Mouse (Mus musculus): ENCODE data around the gene Ankrd39. TPM values are rescaled to one million over a fixed set of nuclear protein-coding genes. Genes with fewer than 3 reads are reported as not detected.
A peak's percentile ranks its signal among the peaks of the same experiment; 100 is the strongest.

The Ankrd39 gene
- total RNA-seq, 1 experiment from 2014 or later: 9.0 TPM

DNA sequence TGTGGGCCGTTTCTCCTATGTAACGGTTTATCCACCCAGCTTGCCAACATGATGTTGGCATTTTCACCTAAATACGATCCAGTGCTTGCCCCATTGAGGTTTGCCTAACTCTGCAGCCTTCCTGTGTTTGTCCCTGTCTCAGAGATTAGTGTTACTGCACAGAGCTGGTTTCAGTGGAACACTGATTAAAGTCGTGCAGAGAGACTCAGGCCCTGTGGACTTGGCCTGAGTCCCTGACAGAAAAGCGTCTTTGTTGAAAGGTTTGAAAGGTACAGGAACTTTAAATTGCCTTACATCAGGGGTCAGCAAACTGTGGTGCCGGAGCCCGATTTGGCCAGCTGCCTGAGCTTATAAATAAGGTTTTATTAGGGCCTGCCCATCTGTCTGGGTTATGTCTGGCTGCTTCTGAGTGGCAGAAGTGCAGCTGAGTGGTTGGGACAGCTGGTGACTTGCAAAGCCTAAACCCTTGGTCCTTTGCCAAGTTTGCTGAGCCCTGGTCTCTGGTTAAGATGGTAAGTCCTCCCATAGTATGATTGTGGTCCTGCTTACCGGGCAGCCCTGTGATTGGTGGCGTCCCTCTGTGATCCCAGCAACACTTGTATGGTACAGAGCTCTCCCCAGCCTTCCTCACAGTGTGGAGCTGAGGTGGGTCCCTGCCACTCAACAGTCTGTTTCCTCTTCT, 23.8 kb downstream of the Ankrd39 start:
- no peak for ATAC-seq (replicated peaks in 1 of 2; ENCODE audit: insufficient read depth in 1 of 2, low FRiP score in 2 of 2, low TSS enrichment in 1 of 2, low read depth in 1 of 2, poor library complexity in 2 of 2, severe bottlenecking in 2 of 2)

DNA sequence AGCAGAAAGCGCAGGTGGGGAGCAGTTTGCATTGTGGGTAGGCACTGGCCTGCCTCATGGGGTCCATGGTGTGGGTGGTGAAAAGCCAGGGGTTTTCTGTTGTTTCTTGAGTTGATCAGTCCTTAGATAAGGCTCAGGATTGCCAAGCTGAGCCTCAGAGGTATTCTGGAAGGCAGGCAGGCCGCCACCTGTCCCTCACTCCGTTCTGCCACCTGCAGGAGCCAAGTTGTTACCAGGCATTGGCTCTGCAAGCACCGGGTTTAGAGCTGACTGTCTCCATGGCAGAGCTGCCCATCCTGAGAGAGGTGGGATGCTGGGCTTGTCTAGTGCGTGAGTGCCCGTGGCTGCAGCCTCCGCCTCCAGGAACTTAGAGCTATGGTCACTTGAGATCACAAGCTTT, 25.0 kb downstream of the Ankrd39 start:
- ATAC-seq (replicated peaks in 1 of 2; ENCODE audit: insufficient read depth in 1 of 2, low FRiP score in 2 of 2, low TSS enrichment in 1 of 2, low read depth in 1 of 2, poor library complexity in 2 of 2, severe bottlenecking in 2 of 2): no peak

DNA sequence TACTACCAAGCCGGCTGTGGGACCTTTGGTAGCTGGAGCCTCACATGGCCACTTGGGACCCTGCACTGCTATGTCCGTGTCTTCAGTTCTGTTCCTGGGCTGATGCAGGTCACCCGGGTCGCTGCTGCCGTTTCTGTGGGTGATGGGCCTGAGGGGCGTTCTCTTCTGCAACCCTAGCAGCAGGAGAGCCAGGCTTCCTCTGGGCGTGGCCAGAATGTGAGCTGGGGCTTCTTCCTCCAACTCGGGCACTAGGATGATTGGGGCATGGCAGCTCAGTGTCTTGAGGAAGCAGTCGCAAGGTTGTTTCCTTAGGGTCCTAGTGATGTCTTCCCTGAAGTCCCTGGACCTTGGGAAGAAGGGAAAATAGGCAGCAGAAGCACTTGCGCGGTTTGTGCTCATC, 27.6 kb downstream of the Ankrd39 start:
- no peak for ATAC-seq (replicated peaks in 1 of 2; ENCODE audit: insufficient read depth in 1 of 2, low FRiP score in 2 of 2, low TSS enrichment in 1 of 2, low read depth in 1 of 2, poor library complexity in 2 of 2, severe bottlenecking in 2 of 2)

DNA sequence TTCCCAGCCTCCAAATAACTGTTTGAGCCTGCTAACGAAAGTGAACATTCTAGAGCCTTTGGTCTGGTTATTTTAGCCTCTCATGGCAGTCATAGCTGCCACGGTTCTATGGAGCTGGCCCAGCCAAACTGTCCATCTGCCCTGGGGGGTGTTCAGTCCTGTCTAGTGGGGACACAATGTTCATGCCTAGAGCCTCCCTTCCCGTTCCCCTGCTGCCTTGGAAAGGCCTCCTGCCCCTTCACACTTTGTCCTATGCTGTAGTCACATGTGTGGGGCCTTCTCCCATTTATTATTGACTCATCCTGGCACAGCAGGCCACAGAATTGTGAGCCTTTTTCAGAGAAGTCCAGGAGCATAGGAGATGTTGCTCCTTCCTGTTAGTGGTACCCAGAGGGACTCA, 29.0 kb downstream of the Ankrd39 start:
- ATAC-seq (replicated peaks in 1 of 2; ENCODE audit: insufficient read depth in 1 of 2, low FRiP score in 2 of 2, low TSS enrichment in 1 of 2, low read depth in 1 of 2, poor library complexity in 2 of 2, severe bottlenecking in 2 of 2): no peak

DNA sequence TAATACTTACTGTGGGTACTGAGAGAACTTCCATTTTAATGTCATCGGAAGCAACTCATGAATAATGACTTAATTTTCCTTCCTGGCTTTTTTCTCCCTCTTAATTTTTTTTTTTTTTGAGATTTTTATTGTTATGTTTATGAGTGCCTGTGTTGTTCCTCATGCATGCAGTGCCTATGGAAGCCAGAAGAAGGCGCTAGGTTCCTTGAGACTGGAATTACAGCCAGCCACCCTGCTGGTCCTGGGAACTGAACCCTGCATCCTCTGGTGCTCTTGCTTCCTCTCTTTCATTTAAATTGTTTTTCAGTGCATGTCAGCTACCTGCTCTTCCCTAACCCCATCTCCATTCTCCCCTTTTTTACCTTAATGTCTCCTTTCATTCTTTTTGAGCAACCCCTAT, 33.5 kb downstream of the Ankrd39 start:
- ATAC-seq (replicated peaks in 1 of 2; ENCODE audit: insufficient read depth in 1 of 2, low FRiP score in 2 of 2, low TSS enrichment in 1 of 2, low read depth in 1 of 2, poor library complexity in 2 of 2, severe bottlenecking in 2 of 2): no peak

DNA sequence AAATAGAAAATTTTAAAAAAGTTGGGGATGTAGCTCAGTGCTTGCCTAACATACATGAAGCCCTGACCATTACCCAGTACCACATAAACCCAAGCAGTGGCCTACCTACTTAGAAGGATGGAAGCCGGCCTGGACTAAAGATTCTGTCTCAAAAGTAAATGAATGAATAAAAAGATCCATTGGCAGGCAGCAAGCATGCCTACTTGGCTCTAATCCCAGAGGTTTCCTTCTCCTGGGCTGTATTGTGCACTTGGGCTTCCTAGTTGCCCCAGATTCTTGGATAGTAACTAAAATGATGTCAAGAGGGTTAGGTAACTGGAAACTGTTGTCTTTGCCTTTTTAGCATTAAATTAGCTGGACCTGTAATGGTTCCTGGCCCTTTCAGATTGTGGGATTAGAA, 33.9 kb downstream of the Ankrd39 start:
- no peak for ATAC-seq (replicated peaks in 1 of 2; ENCODE audit: insufficient read depth in 1 of 2, low FRiP score in 2 of 2, low TSS enrichment in 1 of 2, low read depth in 1 of 2, poor library complexity in 2 of 2, severe bottlenecking in 2 of 2)

DNA sequence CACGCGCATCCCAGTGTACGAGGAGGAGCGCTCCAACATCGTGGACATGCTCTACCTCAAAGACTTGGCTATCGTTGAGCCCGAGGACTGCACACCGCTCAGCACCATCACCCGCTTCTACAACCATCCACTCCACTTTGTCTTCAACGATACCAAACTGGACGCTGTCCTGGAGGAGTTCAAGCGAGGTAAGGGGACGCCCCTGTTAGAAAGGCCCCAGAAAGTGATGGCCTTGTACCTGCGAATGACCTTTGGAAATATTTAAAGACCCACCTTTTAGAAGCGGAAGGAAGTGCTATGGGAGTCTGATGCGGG, 34.3 kb downstream of the Ankrd39 start:
- no peak for ATAC-seq (replicated peaks in 1 of 2; ENCODE audit: insufficient read depth in 1 of 2, low FRiP score in 2 of 2, low TSS enrichment in 1 of 2, low read depth in 1 of 2, poor library complexity in 2 of 2, severe bottlenecking in 2 of 2)

DNA sequence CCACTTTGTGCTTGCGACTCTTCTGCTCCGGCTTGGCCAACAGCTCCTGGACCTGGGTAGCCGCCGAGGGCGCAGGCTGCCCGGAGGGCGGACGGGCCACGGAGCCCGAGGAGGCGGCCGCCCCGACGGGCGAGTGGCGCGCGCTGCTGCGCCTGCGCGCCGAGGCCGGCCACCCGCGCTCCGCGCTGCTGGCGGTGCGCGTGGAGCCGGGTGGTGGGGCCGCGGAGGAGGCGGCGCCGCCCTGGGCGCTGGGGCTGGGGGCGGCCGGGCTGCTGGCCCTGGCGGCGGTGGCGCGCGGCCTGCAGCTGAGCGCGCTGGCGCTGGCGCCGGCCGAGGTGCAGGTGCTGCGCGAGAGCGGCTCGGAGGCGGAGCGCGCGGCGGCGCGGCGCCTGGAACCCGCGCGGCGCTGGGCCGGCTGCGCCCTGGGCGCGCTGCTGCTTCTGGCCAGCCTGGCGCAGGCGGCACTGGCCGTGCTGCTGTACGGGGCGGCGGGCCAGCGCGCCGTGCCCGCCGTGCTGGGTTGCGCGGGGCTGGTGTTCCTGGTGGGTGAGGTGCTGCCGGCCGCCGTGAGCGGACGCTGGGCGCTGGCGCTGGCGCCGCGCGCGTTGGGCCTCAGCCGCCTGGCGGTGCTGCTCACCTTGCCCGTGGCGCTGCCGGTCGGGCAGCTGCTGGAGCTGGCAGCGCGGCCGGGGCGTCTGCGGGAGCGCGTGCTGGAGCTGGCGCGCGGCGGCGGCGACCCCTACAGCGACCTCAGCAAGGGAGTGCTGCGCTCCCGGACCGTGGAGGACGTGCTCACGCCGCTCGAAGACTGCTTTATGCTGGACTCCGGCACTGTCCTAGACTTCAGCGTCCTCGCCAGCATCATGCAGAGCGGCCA, 34.9 kb downstream of the Ankrd39 start:
- ATAC-seq (replicated peaks in 1 of 2; ENCODE audit: insufficient read depth in 1 of 2, low FRiP score in 2 of 2, low TSS enrichment in 1 of 2, low read depth in 1 of 2, poor library complexity in 2 of 2, severe bottlenecking in 2 of 2): no peak; a peak in 1 of 4 replicates

DNA sequence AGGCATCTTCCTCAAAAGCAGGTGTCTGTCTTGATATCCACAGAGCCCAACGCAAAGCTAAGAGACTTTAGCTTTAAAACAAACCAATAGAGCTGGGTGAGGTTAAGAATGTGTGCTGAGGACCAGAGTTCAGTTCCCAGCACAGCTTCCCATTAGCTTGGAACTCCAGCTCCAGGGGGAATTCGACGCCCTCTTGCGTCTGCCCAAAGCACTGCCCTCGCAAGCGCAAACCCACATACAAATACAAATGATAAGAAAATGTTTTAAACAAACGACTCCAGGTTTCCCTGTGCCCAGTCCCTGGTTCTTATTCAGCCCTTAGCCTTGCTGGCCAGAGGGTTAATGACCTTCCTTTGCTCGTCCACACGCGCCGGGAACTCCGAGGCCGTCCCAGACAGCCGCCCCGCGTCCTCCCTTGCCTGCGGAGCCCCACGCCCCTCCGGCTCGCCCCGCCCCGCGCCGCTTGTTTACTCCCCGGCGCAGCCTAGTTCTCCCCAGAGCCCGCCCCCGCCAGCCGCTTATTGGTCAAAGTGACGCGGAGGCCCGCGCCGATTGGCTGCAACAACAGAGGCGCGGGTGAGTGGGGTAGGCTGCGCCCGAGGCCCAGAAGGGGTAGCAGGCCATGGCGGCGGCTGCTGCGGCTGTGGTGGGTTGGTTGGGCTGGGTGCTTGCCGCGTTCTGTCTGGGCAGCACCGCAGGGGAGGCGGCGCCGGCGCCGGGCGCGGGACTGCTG, 35.8 kb downstream of the Ankrd39 start, which contains the start of gene Cnnm3:
TSS of gene Cnnm3 (plus strand) at position 579 of the 733 bp plus-strand sequence.
- peak; percentile 91 to 99 for ATAC-seq (replicated peaks in 1 of 2; ENCODE audit: insufficient read depth in 1 of 2, low FRiP score in 2 of 2, low TSS enrichment in 1 of 2, low read depth in 1 of 2, poor library complexity in 2 of 2, severe bottlenecking in 2 of 2)

DNA sequence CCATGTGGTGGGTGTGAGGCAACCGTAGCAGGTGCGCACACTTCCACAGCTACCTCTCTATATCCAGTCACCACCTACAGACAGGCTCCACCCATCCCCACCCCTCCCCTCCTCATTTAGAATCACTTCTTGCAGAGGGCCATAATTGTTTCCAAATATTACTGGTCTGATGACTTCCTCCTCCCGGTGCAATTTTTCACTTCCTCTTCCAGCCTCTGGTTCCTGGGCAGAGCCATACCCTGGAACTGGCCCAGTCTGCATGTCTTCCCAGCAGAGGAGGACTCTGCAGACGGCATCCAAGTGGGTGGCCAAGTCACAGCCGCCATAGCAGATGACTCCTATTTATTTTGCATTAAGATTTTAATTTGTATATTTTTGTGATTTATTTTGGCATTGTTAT, 39.0 kb downstream of the Ankrd39 start:
- ATAC-seq (replicated peaks in 1 of 2; ENCODE audit: insufficient read depth in 1 of 2, low FRiP score in 2 of 2, low TSS enrichment in 1 of 2, low read depth in 1 of 2, poor library complexity in 2 of 2, severe bottlenecking in 2 of 2): peak in 1 of 2 experiments; percentile 20; a peak in 2 of 4 replicates

DNA sequence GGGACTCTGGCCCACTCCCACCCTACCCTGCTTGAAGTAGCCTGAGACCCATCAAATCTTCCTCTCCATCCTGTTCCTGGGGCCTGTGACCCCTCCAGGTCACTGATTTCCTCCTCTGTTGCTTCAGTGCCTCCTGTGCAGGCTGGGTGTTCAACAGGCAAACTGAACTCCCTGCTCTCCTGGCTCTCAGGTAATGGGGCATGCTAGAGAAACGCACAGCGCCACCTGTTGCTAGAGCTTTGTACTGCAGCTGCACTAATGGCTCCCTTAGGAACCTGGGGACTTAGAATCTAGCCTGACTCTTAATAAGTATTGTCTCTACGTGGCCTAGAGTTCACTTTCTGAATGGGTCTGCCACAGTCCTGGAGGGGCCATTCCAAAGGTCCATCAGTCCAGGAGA, 46.0 kb downstream of the Ankrd39 start:
- peak; percentile 65 to 83; a peak in 3 of 4 replicates for ATAC-seq (replicated peaks in 1 of 2; ENCODE audit: insufficient read depth in 1 of 2, low FRiP score in 2 of 2, low TSS enrichment in 1 of 2, low read depth in 1 of 2, poor library complexity in 2 of 2, severe bottlenecking in 2 of 2)

DNA sequence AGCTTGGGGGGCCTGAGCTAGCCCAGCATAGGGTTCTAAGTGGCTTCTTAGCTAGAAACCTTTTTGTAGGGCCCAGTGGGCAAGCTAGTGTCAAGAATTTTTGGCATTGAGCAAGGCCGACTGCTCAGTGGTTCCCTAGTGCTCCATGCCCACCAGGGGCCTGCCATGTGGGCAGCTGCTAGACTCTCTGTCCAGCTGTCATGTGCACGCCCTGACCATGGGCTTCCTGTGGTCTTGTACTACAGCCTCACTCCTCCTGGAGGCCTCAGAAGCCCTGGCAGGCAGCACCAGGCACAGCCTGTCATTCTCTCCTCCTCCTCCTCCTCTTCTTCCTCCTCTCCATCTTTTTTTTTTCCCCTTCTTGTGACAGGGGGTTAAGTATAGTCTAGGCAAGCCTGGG, 49.9 kb downstream of the Ankrd39 start:
- no peak for ATAC-seq (replicated peaks in 1 of 2; ENCODE audit: insufficient read depth in 1 of 2, low FRiP score in 2 of 2, low TSS enrichment in 1 of 2, low read depth in 1 of 2, poor library complexity in 2 of 2, severe bottlenecking in 2 of 2)

DNA sequence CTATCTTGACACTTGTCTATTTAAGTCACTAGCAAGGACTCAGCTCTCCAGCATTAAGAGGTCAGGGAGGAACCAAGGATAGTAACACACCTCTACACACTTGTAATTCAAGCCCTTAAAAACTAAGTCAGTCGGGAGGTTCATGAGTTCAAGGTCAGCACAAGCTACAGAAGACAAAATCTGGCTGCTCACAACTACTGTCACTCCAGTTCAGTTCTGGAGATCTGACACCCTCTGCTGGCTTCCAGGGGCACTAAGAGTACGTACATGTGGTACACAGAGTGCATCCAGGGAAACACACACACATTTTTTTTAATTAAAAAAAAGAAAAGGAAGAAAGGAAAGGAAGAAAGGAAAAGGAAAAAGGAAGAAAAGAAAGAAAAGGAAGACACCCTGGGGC, 50.5 kb downstream of the Ankrd39 start:
- no peak for ATAC-seq (replicated peaks in 1 of 2; ENCODE audit: insufficient read depth in 1 of 2, low FRiP score in 2 of 2, low TSS enrichment in 1 of 2, low read depth in 1 of 2, poor library complexity in 2 of 2, severe bottlenecking in 2 of 2)

DNA sequence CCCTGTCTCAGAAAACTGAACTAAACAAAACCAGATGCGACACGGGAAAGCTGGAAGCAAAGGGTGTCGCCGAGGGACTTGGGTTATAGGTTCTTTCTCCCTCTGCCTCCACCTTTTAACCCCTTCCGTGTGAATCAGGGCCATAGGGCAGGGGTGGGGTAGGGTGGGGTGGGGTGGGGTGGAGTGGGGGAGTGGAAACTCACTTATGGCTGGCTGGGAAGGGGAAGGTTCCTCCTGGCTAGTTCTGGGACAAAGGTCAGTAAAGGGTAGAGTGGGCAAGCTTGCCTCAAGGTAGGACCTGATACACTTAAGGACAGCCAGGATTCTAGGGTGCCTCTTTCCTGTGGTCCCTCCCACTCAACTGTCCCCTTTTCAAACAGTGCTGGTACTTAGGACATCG, 53.9 kb downstream of the Ankrd39 start:
- ATAC-seq (replicated peaks in 1 of 2; ENCODE audit: insufficient read depth in 1 of 2, low FRiP score in 2 of 2, low TSS enrichment in 1 of 2, low read depth in 1 of 2, poor library complexity in 2 of 2, severe bottlenecking in 2 of 2): no peak

DNA sequence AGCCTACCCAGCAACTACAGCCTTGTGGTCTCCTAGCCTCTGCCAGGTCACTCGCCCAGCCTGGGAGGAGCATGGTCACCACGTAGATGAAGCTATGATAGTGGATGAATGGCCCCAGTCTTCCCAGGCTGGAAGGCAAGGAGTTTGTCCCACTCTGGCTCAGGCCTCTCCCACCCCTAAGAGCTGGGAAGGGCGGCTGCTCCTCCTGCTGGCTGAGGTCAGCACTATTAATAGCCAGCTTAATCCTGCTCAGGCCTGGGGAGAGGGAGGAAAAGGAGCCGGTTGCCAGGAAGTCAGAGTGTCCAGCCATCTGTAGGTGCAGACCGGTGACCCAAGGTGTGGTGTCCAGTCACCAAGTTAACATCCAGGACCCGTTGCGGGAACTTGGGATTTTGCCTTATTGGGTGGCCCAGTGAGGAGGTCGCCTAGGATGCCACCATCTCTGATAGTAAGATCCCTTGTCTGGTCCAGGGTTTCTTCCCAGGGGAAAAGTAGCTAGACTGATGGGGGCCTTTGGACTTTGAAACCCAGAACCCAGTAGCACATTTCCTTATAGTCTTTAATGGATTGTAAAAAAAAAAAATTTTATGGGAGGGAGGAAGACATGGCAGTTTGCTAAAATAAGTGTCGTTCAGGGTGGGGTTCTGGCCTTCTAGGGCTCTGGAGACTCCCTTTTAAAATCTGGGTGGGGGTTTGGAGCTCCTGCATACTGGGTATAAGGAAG, 54.7 kb downstream of the Ankrd39 start:
- peak in 1 of 2 experiments; percentile 32; a peak in 1 of 4 replicates for ATAC-seq (replicated peaks in 1 of 2; ENCODE audit: insufficient read depth in 1 of 2, low FRiP score in 2 of 2, low TSS enrichment in 1 of 2, low read depth in 1 of 2, poor library complexity in 2 of 2, severe bottlenecking in 2 of 2)

DNA sequence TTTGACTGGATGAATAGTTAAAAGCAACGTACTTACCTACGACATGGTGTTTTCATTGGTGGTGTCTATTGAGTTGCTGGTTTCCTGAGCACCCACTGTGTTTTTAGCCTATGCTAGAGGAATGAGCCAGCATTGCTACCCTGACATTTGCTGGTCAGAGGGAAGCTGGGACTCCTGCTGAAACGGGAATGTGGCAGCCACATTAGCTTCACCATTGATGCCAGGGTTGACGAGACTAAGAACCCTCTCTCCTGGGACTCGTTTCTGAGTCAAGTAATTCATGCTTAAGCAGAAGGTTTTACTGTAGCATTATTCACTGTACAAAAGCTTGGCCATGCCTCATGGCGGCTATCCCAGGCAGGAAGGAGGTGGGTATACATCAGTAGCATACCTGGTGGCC, 57.6 kb downstream of the Ankrd39 start:
- ATAC-seq (replicated peaks in 1 of 2; ENCODE audit: insufficient read depth in 1 of 2, low FRiP score in 2 of 2, low TSS enrichment in 1 of 2, low read depth in 1 of 2, poor library complexity in 2 of 2, severe bottlenecking in 2 of 2): no peak
